Mouse (Mus musculus): Measurements from ENCODE around the gene Rnf216.

DNA sequence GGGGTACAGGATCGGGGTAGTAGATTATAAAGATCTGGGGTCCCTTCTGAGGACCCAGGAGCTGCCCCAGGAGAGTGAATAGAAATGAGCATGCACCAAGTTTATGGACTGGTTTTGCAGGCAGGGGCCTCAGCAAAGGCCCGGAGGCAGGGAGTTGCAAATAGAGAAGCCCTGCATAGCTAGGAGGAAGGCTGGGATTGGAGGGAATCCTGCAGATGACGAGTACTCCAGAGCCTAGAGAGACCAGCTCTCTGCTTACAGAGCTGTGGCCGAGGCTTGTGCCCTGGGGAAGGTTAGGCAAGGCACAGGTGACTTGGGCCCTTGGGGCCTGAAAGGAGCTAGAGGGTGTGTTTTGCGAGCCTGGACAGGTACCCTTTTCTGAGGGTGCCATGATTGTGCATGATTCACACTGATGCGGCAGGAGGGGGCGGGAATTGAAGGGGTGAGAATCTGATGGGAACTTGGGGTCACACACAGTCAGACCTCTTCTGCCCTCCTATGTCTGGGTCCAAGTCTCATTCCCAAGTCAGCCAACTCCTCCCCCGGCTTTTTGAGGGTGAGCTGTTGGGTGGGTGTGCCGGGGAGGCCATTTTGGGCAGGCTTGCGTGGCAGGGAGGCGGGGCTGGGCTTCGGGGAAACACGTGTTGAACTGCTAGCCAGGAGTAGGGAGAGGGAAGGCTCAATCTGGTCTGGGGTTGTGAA, 149.6 kb downstream of the Rnf216 start:
- TF ChIP-seq CTCF (IDR thresholded peaks at IDR 0.05; ENCODE audit: low read depth) (no peak), EP300 (IDR thresholded peaks at IDR 0.05; ENCODE audit: low read depth) (no peak)
